Mouse (Mus musculus) monocyte, adult 5-6 weeks (primary cell): ENCODE measurements around the gene St6galnac4. TPM values are rescaled to one million over a fixed set of nuclear protein-coding genes. Genes with fewer than 3 reads are reported as not detected.

Source experiments
- ATAC-seq: fragments of 153-309, 156-312 bp; replicated peaks from 2 replicates; pipeline ENCODE4 v1.8.0; 2017; ENCODE audit warnings: mild to moderate bottlenecking; ENCODE audit not compliant: low TSS enrichment, insufficient number of reproducible peaks, severe bottlenecking, poor library complexity, low FRiP score
- total RNA-seq: library from RNA; stranded (forward); fragments of 200-1000, 200-491, 200-594 nt; gene quantifications from 3 replicates; pipeline ENCODE4 v1.2.3, GENCODE M21; 2017

The St6galnac4 gene
- total RNA-seq, 1 experiment from 2014 or later = 21.7 TPM

GRCm38 (mm10) chr2:32639632-32640031 is 52.7 kb downstream of the St6galnac4 start:
- no peak for ATAC-seq

GRCm38 (mm10) chr2:32640550-32641051 is 53.7 kb downstream of the St6galnac4 start:
- ATAC-seq = no peak

- ATAC-seq = no peak
Measured at GRCm38 (mm10) chr2:32641810-32642209, 54.9 kb downstream of the St6galnac4 start.

- ATAC-seq = no peak
Measured at GRCm38 (mm10) chr2:32642813-32643212, 55.9 kb downstream of the St6galnac4 start.

- ATAC-seq = no peak
Measured at GRCm38 (mm10) chr2:32644083-32644482, 57.2 kb downstream of the St6galnac4 start.

- ATAC-seq = no peak
Measured at GRCm38 (mm10) chr2:32644799-32645475, 58.0 kb downstream of the St6galnac4 start.

GRCm38 (mm10) chr2:32645647-32646046 is 58.8 kb downstream of the St6galnac4 start:
- ATAC-seq = no peak

GRCm38 (mm10) chr2:32646379-32647056 is 59.6 kb downstream of the St6galnac4 start, which contains the start of gene Eng:
Eng (plus strand) TSS chr2:32646595.
- no peak for ATAC-seq

- no peak for ATAC-seq
Measured at GRCm38 (mm10) chr2:32647366-32647765, 60.5 kb downstream of the St6galnac4 start.

Other genes starting within 250 kb of the St6galnac4 start
- gene Ciz1, start 234.8 kb upstream of the St6galnac4 start, total RNA-seq = 47.7 to 111 TPM (median 96.8 TPM) in 3 replicates
- gene Dnm1, start 233.8 kb upstream of the St6galnac4 start, total RNA-seq = not detected in 3 replicates
- gene 1110008P14Rik, start 205.2 kb upstream of the St6galnac4 start, total RNA-seq = 9.7 to 24.0 TPM (median 21.3 TPM) in 3 replicates
- 1.6 TPM in 1 of 3 replicates, not detected in the others for gene Lcn2, start 198.8 kb upstream of the St6galnac4 start, total RNA-seq
- gene Ptges2, start 191.2 kb upstream of the St6galnac4 start, total RNA-seq = 2.2 to 7.0 TPM (median 3.6 TPM) in 3 replicates
- gene Naif1, start 136.6 kb upstream of the St6galnac4 start, total RNA-seq = 4.4 to 6.9 TPM (median 6.5 TPM) in 3 replicates
- gene Slc25a25, start 135.7 kb upstream of the St6galnac4 start, total RNA-seq = 27.4 to 47.7 TPM (median 28.0 TPM) in 3 replicates
- 16.5 to 33.7 TPM (median 17.8 TPM) in 3 replicates for gene Fam102a, start 51.8 kb upstream of the St6galnac4 start, total RNA-seq
- 17.1 to 48.6 TPM (median 38.2 TPM) in 3 replicates for gene Dpm2, start 16.2 kb upstream of the St6galnac4 start, total RNA-seq
- 2.5 TPM in 1 of 3 replicates, not detected in the others for gene Pip5kl1, start 12.3 kb upstream of the St6galnac4 start, total RNA-seq
- gene 9430097D07Rik, start 11.4 kb upstream of the St6galnac4 start, total RNA-seq = not detected in 3 replicates
- gene St6galnac6, start 12.6 kb downstream of the St6galnac4 start, total RNA-seq = 4.8 to 11.1 TPM (median 10.5 TPM) in 3 replicates
- 0.43 TPM in 1 of 3 replicates, not detected in the others for gene Ak1, start 34.7 kb downstream of the St6galnac4 start, total RNA-seq
- gene Eng, start 59.5 kb downstream of the St6galnac4 start, total RNA-seq = 0.19 to 1.1 TPM (median 0.48 TPM) in 3 replicates
- 6.4 to 12.8 TPM (median 8.0 TPM) in 3 replicates for gene Fpgs, start 117.0 kb downstream of the St6galnac4 start, total RNA-seq
- 83.0 to 107 TPM (median 86.5 TPM) in 3 replicates for gene Cdk9, start 126.0 kb downstream of the St6galnac4 start, total RNA-seq
- gene Sh2d3c, start 134.0 kb downstream of the St6galnac4 start, total RNA-seq = 37.3 to 83.5 TPM (median 42.5 TPM) in 3 replicates
- not detected in 3 replicates for gene 6330409D20Rik, start 153.9 kb downstream of the St6galnac4 start, total RNA-seq
- gene Tor2a, start 170.1 kb downstream of the St6galnac4 start, total RNA-seq = 17.5 to 24.6 TPM (median 19.5 TPM) in 3 replicates
- gene Ttc16, start 188.5 kb downstream of the St6galnac4 start, total RNA-seq = not detected in 3 replicates
- 1.1 to 1.8 TPM (median 1.6 TPM) in 3 replicates for gene Ptrh1, start 188.7 kb downstream of the St6galnac4 start, total RNA-seq
- gene Cfap157, start 197.3 kb downstream of the St6galnac4 start, total RNA-seq = not detected in 3 replicates